Mouse (Mus musculus) embryonic facial prominence, embryonic 10.5 days (tissue): ENCODE measurements around the gene Ap2a1. TPM values are rescaled to one million over a fixed set of nuclear protein-coding genes. Genes with fewer than 3 reads are reported as not detected.

Source experiments
- DNase-seq: peaks from one replicate; pipeline ENCODE4 v3.0.0-alpha.2; 2017; ENCODE audit warnings: low spot score
- H3K27ac ChIP-seq: fragments of 300-500 bp; sonication (generic); replicated peaks from 2 replicates; pipeline ENCODE4 v1.5.1; 2016; ENCODE audit warnings: mild to moderate bottlenecking
- H3K27me3 ChIP-seq: fragments of 300-500 bp; sonication (generic); replicated peaks from 2 replicates; pipeline ENCODE4 v1.6.1; 2016; ENCODE audit warnings: low read depth, mild to moderate bottlenecking; ENCODE audit not compliant: poor library complexity, severe bottlenecking
- H3K36me3 ChIP-seq: fragments of 300-500 bp; sonication (generic); replicated peaks from 2 replicates; pipeline ENCODE4 v1.6.1; 2016; ENCODE audit warnings: mild to moderate bottlenecking, moderate library complexity
- H3K4me1 ChIP-seq: fragments of 300-500 bp; sonication (generic); 2 replicates; pipeline ENCODE4 v1.6.1; 2016
- H3K4me3 ChIP-seq: fragments of 300-500 bp; sonication (generic); 2 replicates; pipeline ENCODE4 v1.5.1; 2016; ENCODE audit warnings: mild to moderate bottlenecking, moderate library complexity
- H3K9me3 ChIP-seq: fragments of 300-500 bp; sonication (generic); 2 replicates; pipeline ENCODE4 v1.6.1; 2016; ENCODE audit warnings: mild to moderate bottlenecking
- WGBS: fragments of 180-500 bp; shearing (Covaris S2); methylation state at CpG from one replicate; pipeline ENCODE4 v1.1.7; 2016; 5-methylcytosine and 5-hydroxymethylcytosine counted together
- polyA plus RNA-seq: library from polyadenylated mRNA; unstranded; fragments of >200 nt; fragmentation: Nextera tagmentation; extraction: Ambion mirVana; gene quantifications from 2 replicates; pipeline ENCODE4 v1.2.1, GENCODE M21; 2016

The Ap2a1 gene
- polyA plus RNA-seq, 1 experiment from 2014 or later: 77.1 TPM

DNA sequence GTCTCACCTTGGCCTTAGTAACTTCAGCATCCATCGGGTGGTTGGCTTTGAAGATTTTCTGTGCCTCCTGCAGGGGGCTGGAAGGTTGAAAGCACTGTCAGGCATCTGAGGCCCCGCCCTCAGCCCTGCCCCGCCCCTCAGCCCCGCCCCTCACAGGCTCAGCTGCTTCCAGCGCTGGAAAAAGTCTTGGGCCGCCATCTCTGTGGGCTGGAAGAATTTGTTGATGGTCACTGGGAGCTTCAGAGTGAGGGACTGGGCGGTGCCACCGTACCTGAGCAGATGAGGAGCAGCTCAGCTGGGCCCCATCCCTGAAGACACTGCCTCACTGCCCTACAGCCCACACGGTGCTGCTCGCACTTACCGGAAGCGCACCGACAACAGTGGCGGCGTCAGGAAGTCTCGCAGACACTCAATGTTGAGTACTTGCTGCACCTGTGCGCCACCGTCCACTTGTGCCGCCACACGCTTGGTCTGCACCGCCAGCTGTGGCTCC, 28.0 kb downstream of the Ap2a1 start:
- 17% methylated on average over 21 of the region's 21 CpGs for WGBS
- peak overlapping the region; percentile 52 for H3K4me3 ChIP-seq
- H3K27me3 ChIP-seq: no peaks in the 10 kb centered on the region
- H3K4me1 ChIP-seq: peaks cover 48% of the 10 kb centered on the region
- H3K9me3 ChIP-seq: no peaks in the 10 kb centered on the region
- peak; percentile 87 for DNase-seq
- peaks cover 80% of the 10 kb centered on the region for H3K36me3 ChIP-seq
- H3K27ac ChIP-seq: peak overlapping the region; percentile 73

DNA sequence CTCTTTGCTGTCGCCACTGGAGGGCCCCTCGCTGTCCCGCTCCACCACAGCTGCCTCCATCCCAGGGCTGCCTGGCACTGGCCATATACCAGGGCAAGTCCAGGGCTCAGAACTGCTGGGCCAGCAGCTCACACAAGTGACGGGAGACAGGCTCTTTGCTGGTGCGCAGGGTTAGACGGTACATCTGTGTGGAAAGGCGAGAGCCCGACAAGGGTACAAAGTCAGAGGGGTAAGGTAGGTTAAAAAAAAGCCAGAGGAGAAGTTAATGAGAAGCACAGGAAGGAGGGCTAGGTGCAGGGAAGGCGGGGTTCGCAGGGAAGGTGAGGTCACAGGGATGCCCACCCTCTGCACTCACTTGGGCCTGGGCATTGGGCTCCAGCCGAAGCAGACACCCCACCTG, 28.7 kb downstream of the Ap2a1 start:
- H3K9me3 ChIP-seq: no peaks in the 10 kb centered on the region
- H3K4me1 ChIP-seq: peaks cover 50% of the 10 kb centered on the region
- WGBS: 90% methylated on average over 11 of the region's 11 CpGs
- no peaks in the 10 kb centered on the region for H3K27me3 ChIP-seq
- H3K4me3 ChIP-seq: peak overlapping the region; percentile 52; the same call in 1 of the 2 replicates
- peaks cover 74% of the 10 kb centered on the region for H3K36me3 ChIP-seq
- DNase-seq: no peak
- H3K27ac ChIP-seq: peak overlapping the region; percentile 73; the same call in 1 of the 2 replicates

- Histone ChIP-seq H3K27ac (peak overlapping the region; percentile 40; the same call in 1 of the 2 replicates), H3K9me3 (no peaks in the 10 kb centered on the region), H3K27me3 (no peaks in the 10 kb centered on the region), H3K4me1 (peaks cover 58% of the 10 kb centered on the region), H3K36me3 (peaks cover 54% of the 10 kb centered on the region), H3K4me3 (peak overlapping the region; percentile 19)
- peak; percentile 45 for DNase-seq
- 43% methylated on average over 19 of the region's 19 CpGs for WGBS
These were observed 30.7 kb downstream of the Ap2a1 start for GRCm38 (mm10) chr7:44898607-44899006.

DNA sequence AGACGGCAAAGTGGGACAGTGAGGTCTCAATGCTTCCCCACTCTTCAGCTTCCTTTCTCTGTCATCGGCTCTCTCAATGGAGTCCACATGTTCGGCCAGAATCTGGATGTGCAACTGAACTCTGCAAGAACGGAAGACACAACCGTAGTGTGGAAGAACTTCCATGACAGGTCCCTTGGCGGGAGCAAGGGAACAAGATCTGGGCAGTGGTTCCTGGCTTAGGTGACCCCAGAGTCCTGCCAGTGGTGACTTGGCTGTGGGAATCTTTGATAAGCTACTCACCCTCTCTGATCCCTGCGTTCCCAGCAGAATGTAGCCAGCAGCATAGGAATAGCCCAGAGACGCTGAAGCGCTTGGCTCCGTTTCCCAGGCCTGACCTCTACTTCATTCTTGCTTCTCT, 32.8 kb downstream of the Ap2a1 start:
- peak overlapping the region; percentile 87 for H3K27ac ChIP-seq
- peaks cover 33% of the 10 kb centered on the region for H3K36me3 ChIP-seq
- DNase-seq: no peak
- H3K27me3 ChIP-seq: no peaks in the 10 kb centered on the region
- no peaks in the 10 kb centered on the region for H3K9me3 ChIP-seq
- H3K4me1 ChIP-seq: peaks cover 60% of the 10 kb centered on the region
- peak overlapping the region; percentile 67 for H3K4me3 ChIP-seq
- WGBS: 43% methylated on average over 10 of the region's 10 CpGs

- no peaks in the 10 kb centered on the region for H3K9me3 ChIP-seq
- WGBS: 2% methylated on average over 34 of the region's 34 CpGs
- H3K27ac ChIP-seq: peak within 1 kb of the TSS; percentile 87
- DNase-seq: peak; percentile 93
- H3K27me3 ChIP-seq: no peaks in the 10 kb centered on the region
- H3K4me3 ChIP-seq: peak within 1 kb of the TSS; percentile 67
- H3K4me1 ChIP-seq: peaks cover 60% of the 10 kb centered on the region
- peaks cover 28% of the 10 kb centered on the region for H3K36me3 ChIP-seq
These were observed 33.5 kb downstream of the Ap2a1 start, which contains the start of gene Fuz for GRCm38 (mm10) chr7:44895593-44896434. Gene Fuz (plus strand): TSS chr7:44896079.

- Histone ChIP-seq H3K27ac (peak overlapping the region; percentile 87), H3K4me1 (peaks cover 61% of the 10 kb centered on the region), H3K4me3 (peak overlapping the region; percentile 67), H3K27me3 (no peaks in the 10 kb centered on the region), H3K9me3 (no peaks in the 10 kb centered on the region), H3K36me3 (peaks cover 28% of the 10 kb centered on the region)
- WGBS: 69% methylated on average over 7 of the region's 7 CpGs
- DNase-seq: no peak
These were observed 34.1 kb downstream of the Ap2a1 start for GRCm38 (mm10) chr7:44895206-44895592.

DNA sequence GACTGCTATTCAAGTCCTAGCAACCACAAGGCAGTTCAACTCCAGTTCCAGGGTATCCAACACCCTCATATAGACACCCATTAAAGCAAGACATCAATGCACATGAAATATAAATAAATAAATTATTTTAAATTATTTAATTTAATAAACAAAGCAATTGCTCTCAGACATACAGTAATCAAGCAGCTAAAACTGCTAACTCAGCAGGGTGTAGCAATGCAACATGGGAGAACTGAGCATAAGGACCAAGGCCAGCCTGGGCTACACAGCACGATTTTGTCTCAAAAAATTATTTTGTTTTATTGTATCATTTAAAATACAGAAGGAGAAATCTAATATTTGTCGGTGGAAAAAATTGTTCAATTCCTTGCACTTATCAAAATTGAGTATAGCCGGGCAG, 35.1 kb downstream of the Ap2a1 start:
- H3K4me3 ChIP-seq: no peak overlapping the region
- H3K9me3 ChIP-seq: no peaks in the 10 kb centered on the region
- no peak for DNase-seq
- 87% methylated on average over 3 of the region's 3 CpGs for WGBS
- H3K27ac ChIP-seq: no peak overlapping the region
- H3K27me3 ChIP-seq: no peaks in the 10 kb centered on the region
- H3K4me1 ChIP-seq: peaks cover 60% of the 10 kb centered on the region
- peaks cover 26% of the 10 kb centered on the region for H3K36me3 ChIP-seq

- H3K4me1 ChIP-seq: peaks cover 51% of the 10 kb centered on the region
These were observed 36.1 kb downstream of the Ap2a1 start for GRCm38 (mm10) chr7:44893197-44893596.

GRCm38 (mm10) chr7:44892276-44892921, 36.9 kb downstream of the Ap2a1 start, which contains the start of gene Med25:
Gene Med25 (minus strand): TSS chr7:44892712.
- H3K27ac ChIP-seq: peak within 1 kb of the TSS; percentile 97
- peaks cover 43% of the 10 kb centered on the region for H3K4me1 ChIP-seq
- H3K27me3 ChIP-seq: no peaks in the 10 kb centered on the region
- peak; percentile 92 for DNase-seq
- H3K9me3 ChIP-seq: no peaks in the 10 kb centered on the region
- peak within 1 kb of the TSS; percentile 84 for H3K4me3 ChIP-seq
- under 1% methylated on average over 56 of the region's 56 CpGs for WGBS
- peaks cover 34% of the 10 kb centered on the region for H3K36me3 ChIP-seq

More at GRCm38 (mm10) chr7:44893197-44893596, 36.1 kb downstream of the Ap2a1 start:
- Histone ChIP-seq H3K36me3 (peaks cover 26% of the 10 kb centered on the region), H3K27ac (peak overlapping the region; percentile 97), H3K4me3 (peak overlapping the region; percentile 84), H3K27me3 (no peaks in the 10 kb centered on the region), H3K9me3 (no peaks in the 10 kb centered on the region)
- WGBS: 33% methylated on average over 8 of the region's 8 CpGs
- no peak for DNase-seq

GRCm38 (mm10) chr7:44891611-44892010, 37.7 kb downstream of the Ap2a1 start:
- 23% methylated on average over 6 of the region's 6 CpGs for WGBS
- H3K4me1 ChIP-seq: peaks cover 35% of the 10 kb centered on the region
- H3K27me3 ChIP-seq: no peaks in the 10 kb centered on the region
- no peak for DNase-seq
- no peaks in the 10 kb centered on the region for H3K9me3 ChIP-seq
- peak overlapping the region; percentile 97 for H3K27ac ChIP-seq
- peak overlapping the region; percentile 84 for H3K4me3 ChIP-seq
- peaks cover 42% of the 10 kb centered on the region for H3K36me3 ChIP-seq

GRCm38 (mm10) chr7:44890737-44891136, 38.6 kb downstream of the Ap2a1 start:
- H3K36me3 ChIP-seq: peaks cover 51% of the 10 kb centered on the region
- peaks cover 30% of the 10 kb centered on the region for H3K4me1 ChIP-seq
- no peak for DNase-seq
- no peaks in the 10 kb centered on the region for H3K27me3 ChIP-seq
- WGBS: 88% methylated on average over 4 of the region's 4 CpGs
- no peaks in the 10 kb centered on the region for H3K9me3 ChIP-seq
- H3K4me3 ChIP-seq: peak overlapping the region; percentile 84
- H3K27ac ChIP-seq: no peak overlapping the region; the same call in 1 of the 2 replicates

DNA sequence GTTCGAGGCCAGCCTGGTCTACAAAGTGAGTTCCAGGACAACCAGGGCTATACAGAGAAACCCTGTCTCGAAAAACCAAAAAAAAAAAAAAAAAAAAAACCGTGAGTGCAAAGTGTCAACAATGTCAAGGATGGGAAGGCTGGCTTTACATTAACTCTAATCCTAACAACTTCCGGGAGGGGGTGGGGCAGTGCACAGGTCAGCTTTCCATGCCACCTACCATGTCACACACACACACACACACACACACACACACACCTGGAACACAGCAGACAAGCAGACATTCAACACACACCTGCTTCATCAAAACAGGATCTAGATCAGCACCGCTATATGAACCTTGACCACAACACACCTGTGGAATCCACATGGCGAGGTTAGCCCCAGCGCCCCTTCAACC, 39.1 kb downstream of the Ap2a1 start:
- Histone ChIP-seq H3K4me1 (peaks cover 27% of the 10 kb centered on the region), H3K36me3 (peaks cover 57% of the 10 kb centered on the region), H3K27me3 (no peaks in the 10 kb centered on the region), H3K27ac (no peak overlapping the region), H3K9me3 (no peaks in the 10 kb centered on the region), H3K4me3 (peak overlapping the region; percentile 84)
- DNase-seq: no peak
- WGBS: 90% methylated on average over 7 of the region's 7 CpGs
